Mouse (Mus musculus): Measurements from ENCODE around the gene Chrne. TPM values are rescaled to one million over a fixed set of nuclear protein-coding genes. Genes with fewer than 3 reads are reported as not detected.
A peak's percentile ranks its signal among the peaks of the same experiment; 100 is the strongest.

Chrne gene
- polyA plus RNA-seq, 1 experiment: not detected

GRCm38 (mm10) chr11:70653345-70654197, 34.6 kb upstream of the Chrne start:
- peak overlapping the region; percentile 100 for H3K9ac ChIP-seq (ENCODE audit: low read depth, poor library complexity, severe bottlenecking)
- H3K4me1 ChIP-seq (ENCODE audit: control insufficient read depth, insufficient read depth, low read length): no peaks in the 10 kb centered on the region
- no peaks in the 10 kb centered on the region for H3K27me3 ChIP-seq (ENCODE audit: control insufficient read depth, insufficient read depth, low read length, poor library complexity, severe bottlenecking)
- no peak for TF ChIP-seq EP300 (IDR thresholded peaks at IDR 0.05; ENCODE audit: insufficient read depth, low read depth, low read length)
- TF ChIP-seq POLR2A (IDR thresholded peaks at IDR 0.05; ENCODE audit: insufficient read depth, low read length): no peak
- no peak for TF ChIP-seq CTCF (IDR thresholded peaks at IDR 0.05; ENCODE audit: low read depth, low read length)
- peaks cover 43% of the 10 kb centered on the region for H3K36me3 ChIP-seq (ENCODE audit: control insufficient read depth, insufficient read depth, low read length, poor library complexity, severe bottlenecking)
- H3K4me3 ChIP-seq (ENCODE audit: low read depth, low read length): peak overlapping the region; percentile 100
- no peaks in the 10 kb centered on the region for H3K9me3 ChIP-seq (replicated peaks; ENCODE audit: control insufficient read depth, insufficient read depth, low read length, poor library complexity, severe bottlenecking)
- H3K27ac ChIP-seq (ENCODE audit: insufficient read depth, low read length): peak overlapping the region; percentile 94

- Histone ChIP-seq H3K27ac (ENCODE audit: insufficient read depth, low read length) (peak overlapping the region; percentile 74), H3K9ac (ENCODE audit: low read depth, poor library complexity, severe bottlenecking) (peak overlapping the region; percentile 100), H3K9me3 (replicated peaks; ENCODE audit: control insufficient read depth, insufficient read depth, low read length, poor library complexity, severe bottlenecking) (no peaks in the 10 kb centered on the region), H3K36me3 (ENCODE audit: control insufficient read depth, insufficient read depth, low read length, poor library complexity, severe bottlenecking) (peaks cover 45% of the 10 kb centered on the region), H3K4me3 (ENCODE audit: low read depth, low read length) (peak overlapping the region; percentile 100), H3K27me3 (ENCODE audit: control insufficient read depth, insufficient read depth, low read length, poor library complexity, severe bottlenecking) (no peaks in the 10 kb centered on the region), H3K4me1 (ENCODE audit: control insufficient read depth, insufficient read depth, low read length) (no peaks in the 10 kb centered on the region)
- no peak for TF ChIP-seq POLR2A (IDR thresholded peaks at IDR 0.05; ENCODE audit: insufficient read depth, low read length)
- no peak for TF ChIP-seq CTCF (IDR thresholded peaks at IDR 0.05; ENCODE audit: low read depth, low read length)
- TF ChIP-seq EP300 (IDR thresholded peaks at IDR 0.05; ENCODE audit: insufficient read depth, low read depth, low read length): no peak
Measured at GRCm38 (mm10) chr11:70652884-70653344, 33.9 kb upstream of the Chrne start.

DNA sequence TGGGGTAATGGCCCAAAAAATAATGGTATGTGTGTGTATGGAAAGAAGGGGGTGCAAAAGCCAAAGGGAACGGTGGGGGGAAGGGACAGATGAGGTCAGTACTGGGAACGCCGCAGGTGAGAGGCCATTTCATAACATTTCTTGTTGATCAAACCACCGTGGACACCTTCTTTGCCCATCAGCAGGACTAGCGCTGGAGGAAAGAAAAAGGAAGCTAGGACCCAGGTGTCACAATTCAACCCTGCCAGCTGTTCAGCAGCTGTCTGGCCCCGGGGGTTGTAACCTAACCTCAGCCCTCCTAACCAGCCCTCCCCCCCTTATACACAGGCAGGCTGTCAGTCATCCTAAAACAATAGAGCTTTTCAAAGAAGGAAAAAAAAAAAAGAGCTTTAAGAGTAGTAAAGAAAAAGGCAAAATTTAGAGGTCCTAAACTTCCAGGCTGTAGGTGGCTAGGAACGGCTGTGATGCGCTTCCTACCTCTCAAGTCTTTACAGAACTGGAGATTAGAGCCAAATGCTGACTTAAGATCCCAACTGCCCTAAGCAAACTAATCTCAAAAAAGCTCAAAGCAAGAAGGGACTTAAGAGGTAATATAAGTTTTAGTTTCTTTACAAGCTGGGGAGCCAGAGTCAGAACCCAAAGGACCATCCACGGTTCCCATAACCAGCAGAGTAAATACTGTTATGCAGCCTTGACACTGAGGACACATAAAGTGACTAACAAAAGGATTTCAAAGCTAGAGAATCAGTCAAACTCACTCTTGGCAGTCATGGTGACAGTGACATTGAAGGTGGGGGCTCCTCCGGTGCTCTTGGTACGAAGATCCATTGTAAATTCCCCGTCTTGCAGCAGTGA, 33.2 kb upstream of the Chrne start:
- H3K4me1 ChIP-seq (ENCODE audit: control insufficient read depth, insufficient read depth, low read length): no peaks in the 10 kb centered on the region
- peaks cover 45% of the 10 kb centered on the region for H3K36me3 ChIP-seq (ENCODE audit: control insufficient read depth, insufficient read depth, low read length, poor library complexity, severe bottlenecking)

DNA sequence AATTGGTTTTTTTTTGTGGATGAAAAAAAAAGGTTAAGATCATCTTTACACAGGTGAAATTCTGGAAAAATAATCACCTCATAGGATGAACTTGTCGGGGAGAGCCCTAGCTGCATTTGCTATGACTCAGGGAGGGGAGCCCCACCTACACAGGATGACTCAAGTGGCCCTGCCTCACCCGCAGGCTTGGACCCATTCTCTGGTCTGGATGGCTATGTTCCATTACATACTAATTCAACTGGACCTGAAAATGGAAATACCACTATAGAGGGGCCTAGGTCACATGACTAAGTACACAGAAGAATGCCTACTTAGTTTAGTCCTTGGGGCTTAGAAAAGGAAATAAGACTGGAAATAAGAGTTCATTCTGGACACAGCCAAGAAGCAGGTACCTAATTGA, 32.4 kb upstream of the Chrne start:
- Histone ChIP-seq H3K4me3 (ENCODE audit: low read depth, low read length) (no peak overlapping the region), H3K4me1 (ENCODE audit: control insufficient read depth, insufficient read depth, low read length) (no peaks in the 10 kb centered on the region), H3K36me3 (ENCODE audit: control insufficient read depth, insufficient read depth, low read length, poor library complexity, severe bottlenecking) (peaks cover 45% of the 10 kb centered on the region)

More for the DNA sequence above, 33.2 kb upstream of the Chrne start:
- Histone ChIP-seq H3K9ac (ENCODE audit: low read depth, poor library complexity, severe bottlenecking) (peak overlapping the region; percentile 100), H3K27ac (ENCODE audit: insufficient read depth, low read length) (peak overlapping the region; percentile 74), H3K9me3 (replicated peaks; ENCODE audit: control insufficient read depth, insufficient read depth, low read length, poor library complexity, severe bottlenecking) (no peaks in the 10 kb centered on the region), H3K27me3 (ENCODE audit: control insufficient read depth, insufficient read depth, low read length, poor library complexity, severe bottlenecking) (no peaks in the 10 kb centered on the region), H3K4me3 (ENCODE audit: low read depth, low read length) (peak overlapping the region; percentile 100)
- TF ChIP-seq POLR2A (IDR thresholded peaks at IDR 0.05; ENCODE audit: insufficient read depth, low read length) (no peak), EP300 (IDR thresholded peaks at IDR 0.05; ENCODE audit: insufficient read depth, low read depth, low read length) (no peak), CTCF (IDR thresholded peaks at IDR 0.05; ENCODE audit: low read depth, low read length) (no peak)

DNA sequence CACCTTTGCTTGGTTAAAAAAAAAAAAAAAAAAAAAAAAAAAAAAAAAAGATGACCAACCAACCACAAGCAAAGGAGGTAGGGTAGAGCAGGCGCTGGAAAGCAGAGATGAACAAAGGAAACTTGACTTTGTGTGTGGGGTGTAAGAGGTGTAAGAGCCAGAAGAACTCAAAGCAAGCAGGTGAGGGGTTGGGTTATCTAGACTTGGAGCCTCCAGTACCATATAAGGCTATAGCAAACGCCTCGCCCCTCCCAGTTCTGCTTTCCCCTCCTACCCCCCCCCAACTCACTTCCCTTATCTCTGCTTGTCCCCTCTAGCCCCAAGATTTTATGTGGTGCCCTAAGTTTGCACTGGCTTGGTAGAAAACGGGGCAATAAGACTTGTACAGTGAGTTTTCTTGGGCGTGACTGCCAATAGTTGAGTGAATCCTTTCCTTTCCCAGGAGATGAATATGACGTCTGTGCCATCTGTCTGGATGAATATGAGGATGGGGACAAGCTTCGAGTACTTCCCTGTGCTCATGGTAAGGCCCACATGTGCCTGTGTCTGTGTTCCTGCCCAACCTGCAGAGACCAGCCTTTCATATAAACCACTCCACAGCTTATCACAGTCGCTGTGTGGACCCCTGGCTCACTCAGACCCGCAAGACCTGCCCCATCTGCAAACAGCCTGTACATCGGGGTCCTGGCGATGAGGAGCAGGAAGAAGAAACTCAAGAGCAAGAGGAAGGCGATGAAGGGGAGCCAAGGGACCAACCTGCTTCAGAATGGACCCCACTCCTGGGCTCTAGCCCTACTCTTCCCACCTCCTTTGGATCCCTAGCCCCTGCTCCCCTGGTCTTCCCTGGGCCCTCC, 31.5 kb upstream of the Chrne start:
- no peak overlapping the region for H3K9ac ChIP-seq (ENCODE audit: low read depth, poor library complexity, severe bottlenecking)
- peaks cover 45% of the 10 kb centered on the region for H3K36me3 ChIP-seq (ENCODE audit: control insufficient read depth, insufficient read depth, low read length, poor library complexity, severe bottlenecking)
- H3K9me3 ChIP-seq (replicated peaks; ENCODE audit: control insufficient read depth, insufficient read depth, low read length, poor library complexity, severe bottlenecking): no peaks in the 10 kb centered on the region
- TF ChIP-seq POLR2A (IDR thresholded peaks at IDR 0.05; ENCODE audit: insufficient read depth, low read length): no peak
- no peak for TF ChIP-seq CTCF (IDR thresholded peaks at IDR 0.05; ENCODE audit: low read depth, low read length)
- TF ChIP-seq EP300 (IDR thresholded peaks at IDR 0.05; ENCODE audit: insufficient read depth, low read depth, low read length): no peak
- no peaks in the 10 kb centered on the region for H3K27me3 ChIP-seq (ENCODE audit: control insufficient read depth, insufficient read depth, low read length, poor library complexity, severe bottlenecking)
- H3K4me1 ChIP-seq (ENCODE audit: control insufficient read depth, insufficient read depth, low read length): peaks cover 2% of the 10 kb centered on the region
- peak overlapping the region; percentile 55 for H3K27ac ChIP-seq (ENCODE audit: insufficient read depth, low read length)
- no peak overlapping the region for H3K4me3 ChIP-seq (ENCODE audit: low read depth, low read length)

More for the DNA sequence above, 32.4 kb upstream of the Chrne start:
- H3K9me3 ChIP-seq (replicated peaks; ENCODE audit: control insufficient read depth, insufficient read depth, low read length, poor library complexity, severe bottlenecking): no peaks in the 10 kb centered on the region
- no peak overlapping the region for H3K9ac ChIP-seq (ENCODE audit: low read depth, poor library complexity, severe bottlenecking)
- H3K27ac ChIP-seq (ENCODE audit: insufficient read depth, low read length): no peak overlapping the region
- no peaks in the 10 kb centered on the region for H3K27me3 ChIP-seq (ENCODE audit: control insufficient read depth, insufficient read depth, low read length, poor library complexity, severe bottlenecking)
- TF ChIP-seq CTCF (IDR thresholded peaks at IDR 0.05; ENCODE audit: low read depth, low read length): no peak
- no peak for TF ChIP-seq EP300 (IDR thresholded peaks at IDR 0.05; ENCODE audit: insufficient read depth, low read depth, low read length)
- TF ChIP-seq POLR2A (IDR thresholded peaks at IDR 0.05; ENCODE audit: insufficient read depth, low read length): no peak

All from ES-Bruce4 (cell line).